Mouse (Mus musculus): Measurements from ENCODE around the gene Map3k13. TPM values are rescaled to one million over a fixed set of nuclear protein-coding genes. Genes with fewer than 3 reads are reported as not detected.

Map3k13 gene
- total and polyA plus RNA-seq, 3 experiments: 0.23 to 0.82 TPM; not detected in 1

GRCm38 (mm10) chr16:21913347-21913746 lies 119.2 kb downstream of the Map3k13 start:
- H3K4me1 ChIP-seq (ENCODE audit: control insufficient read depth in 1 of 2, insufficient read depth in 2 of 2, low read length in 2 of 2): peaks cover 0 to 4% of the 10 kb centered on the region in 2 experiments; a peak in 2 of 4 replicates
- no peaks in the 10 kb centered on the region for H3K79me2 ChIP-seq (ENCODE audit: control insufficient read depth, insufficient read depth, low read length, poor library complexity)
- peak; percentile 58 for DNase-seq (ENCODE audit: low read depth, low spot score)
- no peak overlapping the region for H3K27ac ChIP-seq (ENCODE audit: control insufficient read depth, low read depth, low read length)
- H3K9ac ChIP-seq (ENCODE audit: control insufficient read depth, low read depth, low read length, poor library complexity, severe bottlenecking): no peak overlapping the region
- no peaks in the 10 kb centered on the region for H3K9me3 ChIP-seq (replicated peaks; ENCODE audit: insufficient read depth, low read length)
- no peaks in the 10 kb centered on the region for H3K27me3 ChIP-seq (ENCODE audit: control insufficient read depth in 1 of 2, insufficient read depth in 2 of 2, low read length in 2 of 2)
- H3K4me3 ChIP-seq (ENCODE audit: control insufficient read depth in 1 of 2, insufficient read depth in 1 of 2, low read depth in 2 of 2, low read length in 2 of 2): no peak overlapping the region
- TF ChIP-seq NRF1 (IDR thresholded peaks at IDR 0.05; ENCODE audit: insufficient read depth, low read depth, low read length, poor library complexity, severe bottlenecking): no peak
- peak; percentile 66 for TF ChIP-seq USF1 (IDR thresholded peaks at IDR 0.05; ENCODE audit: low read depth, low read length)
- TF ChIP-seq MEF2A (IDR thresholded peaks at IDR 0.05; ENCODE audit: extremely low read depth, insufficient replicate concordance, low read depth, low read length, poor library complexity, severe bottlenecking): peak; percentile 78; the same call in 1 of the 2 replicates
- no peak for TF ChIP-seq NELFE (IDR thresholded peaks at IDR 0.05; ENCODE audit: low read depth, low read length)
- H3K36me3 ChIP-seq (ENCODE audit: control insufficient read depth in 1 of 2, insufficient read depth in 2 of 2, low read length in 2 of 2): no peaks in the 10 kb centered on the region

- H3K9ac ChIP-seq (ENCODE audit: control insufficient read depth, low read depth, low read length, poor library complexity, severe bottlenecking): no peak overlapping the region
- no peak overlapping the region for H3K4me3 ChIP-seq (ENCODE audit: control insufficient read depth in 1 of 2, insufficient read depth in 1 of 2, low read depth in 2 of 2, low read length in 2 of 2)
- no peaks in the 10 kb centered on the region for H3K79me2 ChIP-seq (ENCODE audit: control insufficient read depth, insufficient read depth, low read length, poor library complexity)
- H3K9me3 ChIP-seq (replicated peaks; ENCODE audit: insufficient read depth, low read length): no peaks in the 10 kb centered on the region
- H3K27me3 ChIP-seq (ENCODE audit: control insufficient read depth in 1 of 2, insufficient read depth in 2 of 2, low read length in 2 of 2): no peaks in the 10 kb centered on the region
- no peaks in the 10 kb centered on the region for H3K36me3 ChIP-seq (ENCODE audit: control insufficient read depth in 1 of 2, insufficient read depth in 2 of 2, low read length in 2 of 2)
- H3K4me1 ChIP-seq (ENCODE audit: control insufficient read depth in 1 of 2, insufficient read depth in 2 of 2, low read length in 2 of 2): peaks cover 0 to 4% of the 10 kb centered on the region in 2 experiments; a peak in 2 of 4 replicates
- TF ChIP-seq ZNF384 (IDR thresholded peaks at IDR 0.05; ENCODE audit: low read depth, low read length): no peak
- no peak for TF ChIP-seq MAFK (IDR thresholded peaks at IDR 0.05; ENCODE audit: borderline replicate concordance, low read depth, low read length)
- TF ChIP-seq MAZ (IDR thresholded peaks at IDR 0.05; ENCODE audit: low read depth, low read length): no peak
- no peak for TF ChIP-seq MAX (IDR thresholded peaks at IDR 0.05; ENCODE audit: low read length)
- no peak for TF ChIP-seq MYB (IDR thresholded peaks at IDR 0.05; ENCODE audit: low read depth, low read length)
- no peak for TF ChIP-seq MEF2A (IDR thresholded peaks at IDR 0.05; ENCODE audit: extremely low read depth, insufficient replicate concordance, low read depth, low read length, poor library complexity, severe bottlenecking)
- no peak for TF ChIP-seq ETS1 (IDR thresholded peaks at IDR 0.05; ENCODE audit: low read depth, low read length)
- TF ChIP-seq GATA1 (IDR thresholded peaks at IDR 0.05; ENCODE audit: low read depth, low read length): no peak
- no peak for TF ChIP-seq USF2 (IDR thresholded peaks at IDR 0.05; ENCODE audit: borderline replicate concordance in 1 of 2, insufficient read depth in 1 of 2, low read depth in 1 of 2, low read length in 2 of 2)
- TF ChIP-seq TAL1 (IDR thresholded peaks at IDR 0.05; ENCODE audit: low read length): no peak
- no peak for TF ChIP-seq RCOR1 (IDR thresholded peaks at IDR 0.05; ENCODE audit: low read depth, low read length)
- no peak for TF ChIP-seq SIN3A (IDR thresholded peaks at IDR 0.05; ENCODE audit: low read length)
- no peak for TF ChIP-seq NRF1 (IDR thresholded peaks at IDR 0.05; ENCODE audit: insufficient read depth, low read depth, low read length, poor library complexity, severe bottlenecking)
- TF ChIP-seq POLR2AphosphoS2 (IDR thresholded peaks at IDR 0.05; ENCODE audit: low read length): no peak
- TF ChIP-seq RAD21 (IDR thresholded peaks at IDR 0.05; ENCODE audit: low read depth, low read length): no peak
- TF ChIP-seq NELFE (IDR thresholded peaks at IDR 0.05; ENCODE audit: low read depth, low read length): no peak
- no peak overlapping the region for H3K27ac ChIP-seq (ENCODE audit: control insufficient read depth, low read depth, low read length)
- DNase-seq (ENCODE audit: low read depth, low spot score): no peak
Observed at GRCm38 (mm10) chr16:21916681-21917080, 122.5 kb downstream of the Map3k13 start.

All from MEL (cell line).